Mouse (Mus musculus): Measurements from ENCODE around the gene Ptprg.

Gene Ptprg

DNA sequence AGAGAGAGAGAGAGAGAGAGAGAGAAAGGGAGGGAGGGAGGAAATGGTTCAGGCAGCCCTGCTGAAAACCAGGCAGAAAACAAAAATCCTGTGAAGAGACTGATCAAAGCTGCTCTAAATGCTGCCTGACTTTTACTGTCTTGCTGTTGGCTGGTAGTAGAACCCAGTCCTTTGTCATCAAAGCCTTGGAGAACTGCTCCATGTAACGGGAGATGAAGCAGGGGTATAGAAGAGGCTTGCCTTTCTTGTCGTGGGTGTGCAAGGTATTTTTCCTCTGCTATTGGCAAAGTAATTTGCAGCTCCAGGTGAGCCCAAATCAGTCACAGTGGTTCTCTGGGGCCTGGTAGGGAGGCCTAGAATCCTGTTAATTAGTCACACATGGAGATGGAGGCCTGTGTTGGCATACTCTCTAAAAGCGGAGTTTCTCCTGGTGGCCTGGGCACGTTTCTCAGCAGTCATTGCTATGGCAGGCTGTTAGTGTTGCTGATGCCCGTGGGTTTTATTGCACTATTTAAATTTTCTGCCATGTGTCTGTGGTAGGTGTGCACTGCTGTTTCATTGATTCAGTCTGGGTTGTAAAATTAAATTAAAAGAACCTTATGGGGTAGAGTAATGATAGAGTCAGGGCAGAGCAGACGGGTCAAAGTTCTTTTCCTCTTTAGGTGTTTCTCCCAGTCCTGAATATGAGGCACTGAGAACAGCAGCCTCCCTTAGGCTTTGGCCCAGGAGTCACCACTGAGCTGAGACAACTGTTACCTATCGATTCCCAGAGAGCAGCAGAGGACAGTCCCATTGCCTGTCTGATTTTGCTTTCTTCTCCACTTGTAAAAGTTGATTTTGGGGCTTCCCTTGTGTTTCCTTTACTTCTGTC lies 269.7 kb downstream of the Ptprg start:
- DNase-seq (ENCODE audit: low spot score in 2 of 2): no peak

DNA sequence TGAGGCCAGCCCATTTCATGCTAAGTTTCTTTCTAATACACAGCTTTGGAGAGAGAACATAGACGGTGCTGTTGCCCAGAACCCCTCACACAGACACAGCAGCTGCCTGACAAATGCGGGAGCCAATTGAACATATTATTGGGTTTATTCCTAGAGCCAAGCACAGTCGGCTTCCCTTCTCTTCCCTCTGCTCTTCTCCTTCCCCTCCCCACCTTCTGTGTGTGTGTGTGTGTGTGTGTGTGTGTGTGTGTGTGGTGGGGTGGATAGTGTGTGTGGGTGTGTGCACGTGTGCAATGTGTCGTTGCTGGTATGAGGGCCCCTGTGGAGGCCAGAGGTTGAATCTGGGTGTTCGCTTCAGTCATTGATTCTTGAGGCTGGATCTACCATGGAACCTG lies 270.4 kb downstream of the Ptprg start:
- DNase-seq (ENCODE audit: low spot score in 2 of 2): no peak

DNA sequence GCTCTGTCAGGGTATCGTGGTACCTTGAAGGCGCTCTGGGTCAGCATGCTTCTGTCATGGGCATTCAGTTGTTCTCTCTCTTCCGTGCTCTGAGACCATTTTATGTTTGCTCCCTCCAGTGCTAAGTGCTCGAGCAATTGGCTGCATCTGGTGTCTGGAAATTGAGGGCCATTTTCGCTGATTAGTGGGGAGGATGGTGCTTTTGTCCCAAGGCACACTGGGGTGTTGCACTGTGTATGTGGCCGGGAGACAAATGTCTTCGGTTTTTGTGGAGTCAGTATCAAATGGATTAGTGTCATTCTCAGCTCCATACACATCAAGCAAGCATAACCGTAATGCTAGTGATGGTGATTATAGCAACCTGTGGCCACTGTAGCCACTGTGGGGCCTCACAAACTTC lies 271.6 kb downstream of the Ptprg start:
- no peak for DNase-seq (ENCODE audit: low spot score in 2 of 2)

DNA sequence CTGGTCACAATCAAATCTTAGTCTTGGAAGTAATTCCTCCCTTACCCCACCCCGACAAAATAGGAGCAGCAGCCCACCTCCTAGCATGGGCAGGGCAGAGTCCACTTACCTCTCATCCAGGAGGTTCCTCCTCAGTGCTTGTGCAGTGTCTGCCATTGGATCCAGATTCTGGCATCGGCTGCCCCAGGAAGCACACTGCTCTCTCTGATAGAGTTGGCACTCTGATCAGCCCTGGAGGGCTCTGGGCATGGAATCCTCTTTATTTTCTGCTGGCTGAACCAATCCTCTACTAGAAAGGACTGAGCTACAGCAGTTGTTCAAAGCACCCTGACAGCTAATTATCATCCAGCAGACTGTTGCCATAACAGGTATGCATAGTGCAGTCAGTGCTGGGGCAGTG lies 272.2 kb downstream of the Ptprg start:
- DNase-seq (ENCODE audit: low spot score in 2 of 2): no peak

GRCm38 (mm10) chr14:11828086-11828485 lies 274.8 kb downstream of the Ptprg start:
- DNase-seq (ENCODE audit: low spot score in 2 of 2): no peak

- no peak for DNase-seq (ENCODE audit: low spot score in 2 of 2)
Observed at GRCm38 (mm10) chr14:11833678-11834077, 280.3 kb downstream of the Ptprg start.

GRCm38 (mm10) chr14:11835706-11836445 lies 282.5 kb downstream of the Ptprg start:
- DNase-seq (ENCODE audit: low spot score in 2 of 2): no peak

GRCm38 (mm10) chr14:11837714-11838113 lies 284.4 kb downstream of the Ptprg start:
- no peak for DNase-seq (ENCODE audit: low spot score in 2 of 2)

- no peak for DNase-seq (ENCODE audit: low spot score in 2 of 2)
Observed at GRCm38 (mm10) chr14:11841621-11842020, 288.3 kb downstream of the Ptprg start.

- DNase-seq (ENCODE audit: low spot score in 2 of 2): no peak
Observed at GRCm38 (mm10) chr14:11852896-11853295, 299.6 kb downstream of the Ptprg start.

DNA sequence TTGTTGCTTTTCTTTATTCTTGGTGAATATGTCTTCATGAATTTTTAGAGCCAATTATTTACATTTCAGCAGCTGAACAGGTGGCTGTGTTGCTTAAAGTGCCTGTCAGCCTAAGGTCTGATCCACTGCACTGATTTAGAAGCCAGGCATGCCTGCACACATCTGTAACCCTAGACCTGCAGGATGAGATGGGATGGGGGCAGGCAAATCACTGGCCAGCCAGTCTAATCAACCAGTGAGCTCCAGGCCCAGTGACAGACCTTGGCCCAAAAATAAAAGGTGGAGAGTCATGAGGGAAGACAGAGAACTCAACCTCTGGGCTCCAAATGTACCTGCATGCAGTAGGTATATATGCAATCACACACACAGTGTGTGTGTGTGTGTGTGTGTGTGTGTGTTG lies 302.2 kb downstream of the Ptprg start:
- no peak for DNase-seq (ENCODE audit: low spot score in 2 of 2)

DNA sequence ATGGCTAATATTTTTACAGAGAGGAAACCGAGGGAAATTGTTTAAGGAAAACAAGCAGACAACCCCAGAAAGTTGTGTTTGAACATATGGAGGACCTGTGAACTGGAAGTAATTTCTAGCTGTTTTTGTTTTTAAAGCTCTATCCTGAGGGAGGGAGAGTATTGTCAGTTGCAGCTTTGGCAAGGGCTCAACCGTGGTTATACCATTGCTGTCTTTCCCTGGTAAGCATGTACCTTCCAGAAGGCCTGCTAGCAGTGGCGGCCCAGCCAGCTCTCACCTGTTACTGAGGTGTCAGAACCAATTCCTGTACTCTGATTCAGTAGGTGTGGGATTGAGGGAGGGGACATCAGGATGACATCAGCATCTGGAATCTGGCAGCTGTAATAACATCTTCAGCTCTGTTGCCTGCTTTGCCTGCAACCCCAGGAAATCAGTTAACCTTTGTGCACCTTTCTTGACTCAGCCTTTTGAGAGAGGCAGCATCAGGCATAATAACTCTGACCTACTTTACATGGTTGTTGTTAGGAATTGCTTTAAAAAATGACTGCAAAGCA lies 304.7 kb downstream of the Ptprg start:
- DNase-seq (ENCODE audit: low spot score in 2 of 2): no peak

DNA sequence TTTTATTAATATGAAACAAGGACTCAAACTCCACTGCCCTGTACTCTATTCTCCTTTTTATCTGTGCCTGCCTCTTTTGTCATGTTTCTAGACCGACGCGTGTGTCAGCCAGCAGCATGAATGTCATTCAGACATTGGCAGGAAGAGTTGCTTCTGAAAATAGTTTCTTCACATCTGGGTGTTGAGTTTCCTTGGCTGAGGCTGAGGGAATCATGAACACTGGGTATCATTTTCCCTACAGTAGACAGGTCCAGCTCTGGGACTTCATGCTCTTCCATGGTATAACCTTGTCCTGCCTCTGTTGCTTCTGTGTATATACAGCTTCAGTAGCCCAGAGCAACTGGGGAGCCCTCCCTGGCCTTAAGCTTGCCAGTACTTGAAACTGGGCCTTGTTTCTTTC lies 310.0 kb downstream of the Ptprg start:
- no peak for DNase-seq (ENCODE audit: low spot score in 2 of 2)

GRCm38 (mm10) chr14:11864840-11865239 lies 311.5 kb downstream of the Ptprg start:
- DNase-seq (ENCODE audit: low spot score in 2 of 2): no peak

GRCm38 (mm10) chr14:11865332-11865731 lies 312.0 kb downstream of the Ptprg start:
- no peak for DNase-seq (ENCODE audit: low spot score in 2 of 2)

DNA sequence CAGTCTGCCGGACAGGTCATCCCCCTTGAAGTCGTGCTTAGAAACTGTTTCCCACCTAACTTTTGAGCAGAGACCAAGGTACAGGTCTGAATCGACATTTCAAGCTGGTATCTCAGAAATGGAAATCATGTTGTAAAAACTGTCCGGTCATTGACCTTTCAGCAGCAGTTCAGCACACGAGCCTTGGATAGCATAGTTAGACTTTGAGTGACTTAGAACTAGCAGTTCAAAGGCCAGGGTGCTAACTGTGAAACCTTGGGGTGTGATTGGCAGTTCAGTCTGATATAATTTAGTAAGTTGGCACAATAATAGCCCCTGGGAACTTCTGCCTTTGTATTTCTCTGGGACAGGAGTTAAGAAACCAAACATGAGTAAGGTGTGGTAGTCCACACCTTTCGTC lies 312.5 kb downstream of the Ptprg start:
- DNase-seq (ENCODE audit: low spot score in 2 of 2): no peak

DNA sequence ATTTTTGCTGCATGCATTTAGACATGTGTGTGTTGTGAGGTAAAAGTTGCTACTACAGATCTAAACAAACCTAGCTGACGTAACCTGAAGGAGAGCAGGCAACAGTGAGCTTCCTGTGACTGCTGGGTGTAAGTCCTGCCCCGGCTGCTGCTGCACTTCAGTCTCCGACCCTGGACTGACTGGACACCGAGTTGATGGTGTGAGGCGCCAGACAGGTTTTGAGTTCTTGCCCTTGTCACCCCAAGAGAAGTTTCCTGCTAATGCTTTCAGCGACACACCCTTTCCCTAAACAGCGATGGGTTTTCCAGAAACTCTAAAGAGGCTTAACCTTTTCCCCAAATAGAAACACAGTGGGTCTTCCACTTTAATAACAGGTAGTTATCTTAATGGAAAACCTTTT lies 313.1 kb downstream of the Ptprg start:
- no peak for DNase-seq (ENCODE audit: low spot score in 2 of 2)

- no peak for DNase-seq (ENCODE audit: low spot score in 2 of 2)
Observed at GRCm38 (mm10) chr14:11868636-11869035, 315.3 kb downstream of the Ptprg start.

DNA sequence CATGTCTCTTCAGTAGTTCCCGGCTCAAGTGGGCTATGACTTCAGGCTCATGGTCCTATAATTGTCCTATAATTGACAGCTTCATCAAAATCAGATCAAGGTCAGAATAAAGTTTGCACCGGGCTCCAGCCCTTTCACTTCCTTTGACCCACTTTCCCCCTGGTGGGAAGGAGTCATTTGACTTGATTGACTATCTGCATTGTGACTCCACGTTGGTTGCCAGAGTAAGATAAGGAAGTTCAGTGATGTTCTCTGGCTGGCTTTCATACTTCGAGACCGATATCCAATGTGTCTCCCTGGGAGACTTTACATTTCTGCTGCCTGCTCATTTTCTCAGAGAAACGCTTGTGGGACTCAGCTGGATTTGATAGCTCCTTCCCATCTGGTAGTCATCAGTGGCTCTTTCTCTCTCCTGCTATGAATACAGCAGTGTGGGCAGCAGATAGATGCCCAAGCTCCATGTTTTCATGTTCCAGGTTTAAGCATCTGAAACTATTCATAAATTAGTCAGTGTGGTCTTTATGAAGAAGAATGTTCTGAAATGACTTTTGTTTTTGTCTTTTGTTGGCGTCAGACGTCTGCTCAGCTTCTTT lies 318.5 kb downstream of the Ptprg start:
- DNase-seq (ENCODE audit: low spot score in 2 of 2): no peak

GRCm38 (mm10) chr14:11874266-11874665 lies 320.9 kb downstream of the Ptprg start:
- DNase-seq (ENCODE audit: low spot score in 2 of 2): no peak

- DNase-seq (ENCODE audit: low spot score in 2 of 2): no peak
Observed at GRCm38 (mm10) chr14:11874960-11875889, 321.9 kb downstream of the Ptprg start.
